Mouse (Mus musculus): ENCODE data around the gene Nxph3.

- TF ChIP-seq CTCF (IDR thresholded peaks at IDR 0.05; ENCODE audit: low read depth, low read length) (no peak), GATA1 (IDR thresholded peaks at IDR 0.05; ENCODE audit: borderline replicate concordance, low read length) (no peak)
These were observed 6.0 kb downstream of the Nxph3 start for GRCm38 (mm10) chr11:95508211-95508926.

Data from G1E (cell line).